Mouse (Mus musculus) R1 (cell line): ENCODE measurements at regions not wholly inside any gene's neighbourhood (a gene's known extent, or its start where the extent isn't known, plus 50 kb on each side); places are given as distances from the start of the nearest gene placed in this dataset.
A peak's percentile ranks its signal among the peaks of the same experiment; 100 is the strongest.

ENCODE experiments used
- DNase-seq: peaks from one replicate; pipeline ENCODE4 v3.0.0-alpha.2; 2018; ENCODE audit warnings: low read depth, low spot score

GRCm38 (mm10) chr19:14795910-14796309 is 198.1 kb upstream of the Tle4 start:
- no peak for DNase-seq

- no peak for DNase-seq
Observed at GRCm38 (mm10) chr19:14789992-14790391, 192.1 kb upstream of the Tle4 start.

GRCm38 (mm10) chr19:14788630-14789029 is 190.8 kb upstream of the Tle4 start:
- DNase-seq, result no peak

GRCm38 (mm10) chr19:14786868-14787267 is 189.0 kb upstream of the Tle4 start:
- peak; percentile 16 for DNase-seq

GRCm38 (mm10) chr19:14785661-14786060 is 187.8 kb upstream of the Tle4 start:
- peak; percentile 97 for DNase-seq

- DNase-seq, result no peak
Observed at GRCm38 (mm10) chr19:14777709-14778108, 179.9 kb upstream of the Tle4 start.

GRCm38 (mm10) chr19:14777198-14777597 is 179.3 kb upstream of the Tle4 start:
- DNase-seq, result no peak

GRCm38 (mm10) chr19:14776791-14777190 is 178.9 kb upstream of the Tle4 start:
- DNase-seq, result no peak

GRCm38 (mm10) chr19:14772794-14773193 is 174.9 kb upstream of the Tle4 start:
- no peak for DNase-seq

GRCm38 (mm10) chr19:14752646-14753045 is 154.8 kb upstream of the Tle4 start:
- no peak for DNase-seq

GRCm38 (mm10) chr19:14742361-14742760 is 144.5 kb upstream of the Tle4 start:
- DNase-seq, result no peak

GRCm38 (mm10) chr19:14740936-14741335 is 143.1 kb upstream of the Tle4 start:
- DNase-seq, result no peak

GRCm38 (mm10) chr19:14740139-14740538 is 142.3 kb upstream of the Tle4 start:
- DNase-seq, result no peak

- DNase-seq, result no peak
Observed at GRCm38 (mm10) chr19:14736514-14736913, 138.7 kb upstream of the Tle4 start.

- DNase-seq, result no peak
Observed at GRCm38 (mm10) chr19:14725329-14725728, 127.5 kb upstream of the Tle4 start.

- DNase-seq, result peak; percentile 8
Observed at GRCm38 (mm10) chr19:14724637-14725036, 126.8 kb upstream of the Tle4 start.

- no peak for DNase-seq
Observed at GRCm38 (mm10) chr19:14705791-14706190, 107.9 kb upstream of the Tle4 start.

GRCm38 (mm10) chr19:14701116-14701515 is 103.3 kb upstream of the Tle4 start:
- no peak for DNase-seq

- DNase-seq, result no peak
Observed at GRCm38 (mm10) chr19:14695369-14695768, 97.5 kb upstream of the Tle4 start.

GRCm38 (mm10) chr19:14692183-14692582 is 94.3 kb upstream of the Tle4 start:
- peak; percentile 39 for DNase-seq

- DNase-seq, result no peak
Observed at GRCm38 (mm10) chr19:14685628-14686027, 87.8 kb upstream of the Tle4 start.

- no peak for DNase-seq
Observed at GRCm38 (mm10) chr19:14684669-14685068, 86.8 kb upstream of the Tle4 start.

- DNase-seq, result no peak
Observed at GRCm38 (mm10) chr19:14681306-14681705, 83.5 kb upstream of the Tle4 start.

- DNase-seq, result peak; percentile 96
Observed at GRCm38 (mm10) chr19:14679776-14680175, 81.9 kb upstream of the Tle4 start.
